Mouse (Mus musculus): ENCODE data around the gene Ank2.

Ank2 gene

GRCm38 (mm10) chr3:127161998-127162712 lies 337.0 kb downstream of the Ank2 start:
- peak; percentile 88 for DNase-seq

- peak; percentile 39 to 49 for DNase-seq
Measured at GRCm38 (mm10) chr3:127161085-127161837, 337.9 kb downstream of the Ank2 start.

GRCm38 (mm10) chr3:127157706-127158105 lies 341.4 kb downstream of the Ank2 start:
- no peak for DNase-seq

GRCm38 (mm10) chr3:127156080-127156479 lies 343.1 kb downstream of the Ank2 start:
- peak; percentile 59 to 64 for DNase-seq

GRCm38 (mm10) chr3:127153861-127154260 lies 345.3 kb downstream of the Ank2 start:
- DNase-seq: no peak

GRCm38 (mm10) chr3:127153443-127153842 lies 345.7 kb downstream of the Ank2 start:
- no peak for DNase-seq

- DNase-seq: no peak
Measured at GRCm38 (mm10) chr3:127148648-127149047, 350.5 kb downstream of the Ank2 start.

- no peak for DNase-seq
Measured at GRCm38 (mm10) chr3:127140590-127140989, 358.6 kb downstream of the Ank2 start.

- no peak for DNase-seq
Measured at GRCm38 (mm10) chr3:127139638-127140037, 359.5 kb downstream of the Ank2 start.

- no peak for DNase-seq
Measured at GRCm38 (mm10) chr3:127137508-127137907, 361.6 kb downstream of the Ank2 start.

- DNase-seq: no peak
Measured at GRCm38 (mm10) chr3:127134062-127134461, 365.1 kb downstream of the Ank2 start.

GRCm38 (mm10) chr3:127131048-127131447 lies 368.1 kb downstream of the Ank2 start:
- no peak for DNase-seq

- no peak for DNase-seq
Measured at GRCm38 (mm10) chr3:127130167-127130770, 368.9 kb downstream of the Ank2 start.

GRCm38 (mm10) chr3:127129750-127130149 lies 369.4 kb downstream of the Ank2 start:
- DNase-seq: no peak

- DNase-seq: no peak
Measured at GRCm38 (mm10) chr3:127127611-127128010, 371.5 kb downstream of the Ank2 start.

- no peak for DNase-seq
Measured at GRCm38 (mm10) chr3:127126220-127126619, 372.9 kb downstream of the Ank2 start.

GRCm38 (mm10) chr3:127124375-127124993 lies 374.7 kb downstream of the Ank2 start:
- peak in 1 of 2 experiments; percentile 23 for DNase-seq

- peak in 1 of 2 experiments; percentile 43 for DNase-seq
Measured at GRCm38 (mm10) chr3:127123376-127123775, 375.8 kb downstream of the Ank2 start.

- no peak for DNase-seq
Measured at GRCm38 (mm10) chr3:127118777-127119176, 380.4 kb downstream of the Ank2 start.

GRCm38 (mm10) chr3:127116226-127116625 lies 382.9 kb downstream of the Ank2 start:
- peak; percentile 73 to 76 for DNase-seq

- DNase-seq: no peak
Measured at GRCm38 (mm10) chr3:127113238-127113637, 385.9 kb downstream of the Ank2 start.

GRCm38 (mm10) chr3:127109413-127109812 lies 389.7 kb downstream of the Ank2 start:
- DNase-seq: no peak

GRCm38 (mm10) chr3:127108481-127108880 lies 390.7 kb downstream of the Ank2 start:
- DNase-seq: peak in 1 of 2 experiments; percentile 39

Measured in cerebellum, adult 18-20 months (tissue).